In the genomic region with DNA sequence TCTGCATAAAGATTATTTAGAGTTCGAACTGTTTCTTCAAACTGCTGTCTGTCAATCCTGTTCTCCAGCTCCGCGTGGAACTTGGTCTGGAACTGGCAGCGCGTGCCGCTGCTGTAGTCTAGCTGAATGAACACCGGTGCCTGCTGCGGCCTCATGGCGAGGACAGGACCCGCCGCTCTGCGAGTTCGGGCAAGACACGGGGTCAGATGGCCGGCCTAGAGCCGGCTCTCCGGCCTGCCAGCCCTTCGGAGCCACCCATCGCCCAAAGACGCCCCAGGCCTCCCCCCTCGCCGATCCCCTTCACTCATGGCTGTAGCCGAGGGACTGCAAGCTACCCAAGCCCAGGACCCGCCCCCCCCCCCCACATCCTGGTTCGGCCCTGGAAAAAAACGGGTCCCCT, we compare ENCODE assay signal across 13 mouse cellular contexts. TPM values are rescaled to one million over a fixed set of nuclear protein-coding genes. Genes with fewer than 3 reads are reported as not detected.
"Had no signal": no experiment of that assay in that cellular context is flagged by ENCODE, and none has a peak within 500 bp of the region (broad histone marks: within the 10 kb centered on the region; RNA-seq: fewer than 3 reads in every experiment).

No protein-coding gene starts in this region.

RNA-seq across cellular contexts. Expression of gene H2al1k, which starts 22.5 kb away (rescaled TPM):
- total RNA-seq: neutrophil, adult 5-6 weeks had no signal
- polyA plus RNA-seq: neural tube, embryonic 13.5 days; neural tube, embryonic 14.5 days; neural tube, embryonic 15.5 days; small intestine, adult 2 months; spleen, adult 2 months; stomach, embryonic 14.5 days; stomach, embryonic 15.5 days; stomach, embryonic 16.5 days; stomach, postnatal 0 days; thymus, adult 2 months; thymus, postnatal 0 days; urinary bladder, adult 2 months had no signal

RNA-seq across cellular contexts. Expression of gene H2al1m, which starts 44.4 kb away (rescaled TPM):
- total RNA-seq: neutrophil, adult 5-6 weeks had no signal
- polyA plus RNA-seq: neural tube, embryonic 13.5 days; neural tube, embryonic 14.5 days; neural tube, embryonic 15.5 days; stomach, embryonic 16.5 days; stomach, postnatal 0 days; thymus, postnatal 0 days had no signal
